Mouse (Mus musculus): ENCODE results near the gene Dclk2. TPM values are rescaled to one million over a fixed set of nuclear protein-coding genes. Genes with fewer than 3 reads are reported as not detected.

Gene Dclk2
- polyA plus RNA-seq, 1 experiment from 2014 or later, result 69.4 TPM

DNA sequence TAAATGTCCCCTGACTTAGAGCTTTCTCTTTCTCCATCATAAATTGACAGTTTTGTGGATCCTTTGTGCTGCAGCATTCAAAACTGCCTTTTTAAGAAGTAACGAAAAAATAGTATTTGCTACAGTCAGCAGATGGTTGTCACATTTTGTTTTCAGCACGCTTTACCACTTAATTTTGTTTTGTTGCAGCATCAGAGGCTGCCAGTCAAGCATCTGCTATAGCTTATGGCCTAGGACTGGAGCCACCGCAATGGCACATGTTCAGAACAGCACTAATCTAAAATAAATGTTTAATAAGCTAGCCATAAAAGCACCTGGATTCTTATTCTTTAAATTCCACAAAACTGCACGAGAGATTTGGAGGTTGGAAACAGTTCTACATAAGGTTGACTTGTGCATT lies 175.3 kb downstream of the Dclk2 start:
- peak; percentile 59; the same call in 1 of the 2 replicates for ATAC-seq (ENCODE audit: low read depth)
- Histone ChIP-seq H3K36me3 (no peaks in the 10 kb centered on the region), H3K4me2 (peak overlapping the region; percentile 30), H3K4me1 (replicated peaks) (peaks cover 46% of the 10 kb centered on the region), H3K27ac (replicated peaks) (peak overlapping the region; percentile 88), H3K4me3 (no peak overlapping the region), H3K9me3 (no peaks in the 10 kb centered on the region), H3K27me3 (no peaks in the 10 kb centered on the region), H3K9ac (0 out of 2 replicates have a peak overlapping the region, but pooled peaks have one; percentile 26)
- WGBS, result 55% methylated on average over 4 of the region's 4 CpGs

DNA sequence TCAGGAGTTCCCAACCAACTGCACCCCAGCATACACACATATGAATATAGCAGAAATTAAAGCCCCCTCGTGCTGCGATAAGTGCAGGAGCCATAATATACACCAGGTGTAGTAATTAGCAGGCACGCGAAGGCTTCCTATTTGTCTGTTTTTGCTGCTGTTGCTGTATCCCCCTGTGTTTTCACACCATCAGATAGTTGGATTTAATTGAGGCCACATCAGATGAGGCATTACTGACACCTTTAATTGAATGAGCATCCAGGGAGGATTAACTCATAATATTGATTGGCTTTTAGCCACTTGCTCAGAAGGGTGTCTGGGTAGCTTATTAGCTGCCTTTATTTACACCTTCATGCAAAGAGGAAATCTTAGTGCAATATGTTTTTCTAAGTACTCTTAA lies 180.9 kb downstream of the Dclk2 start:
- Histone ChIP-seq H3K4me2 (0 out of 2 replicates have a peak overlapping the region, but pooled peaks have one; percentile 3), H3K36me3 (no peaks in the 10 kb centered on the region), H3K9me3 (no peaks in the 10 kb centered on the region), H3K4me3 (no peak overlapping the region), H3K9ac (no peak overlapping the region), H3K4me1 (replicated peaks) (peaks cover 31% of the 10 kb centered on the region), H3K27me3 (no peaks in the 10 kb centered on the region), H3K27ac (replicated peaks) (peak overlapping the region; percentile 78)
- WGBS, result 47% methylated on average over 4 of the region's 4 CpGs
- ATAC-seq (ENCODE audit: low read depth), result peak; percentile 86

DNA sequence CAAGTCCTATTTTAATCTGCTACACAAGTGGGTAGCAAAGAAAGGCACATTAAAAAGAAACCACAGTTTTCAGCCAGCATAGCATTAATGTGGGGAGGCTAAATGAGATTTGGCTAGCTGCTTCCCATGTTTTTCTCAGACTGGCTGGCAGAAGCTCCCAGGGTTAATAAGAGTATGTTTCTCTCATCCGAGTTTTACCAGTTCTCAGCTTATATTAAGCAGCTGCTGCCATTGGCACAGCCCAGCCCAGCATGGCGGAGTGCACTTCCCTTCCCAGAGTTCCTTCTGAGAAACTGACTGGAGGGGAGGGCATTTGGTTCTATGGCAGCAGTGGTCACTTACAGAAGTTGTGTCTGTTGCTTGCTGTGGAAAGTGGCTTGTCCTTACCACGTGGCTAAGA lies 181.8 kb downstream of the Dclk2 start:
- no peaks in the 10 kb centered on the region for H3K9me3 ChIP-seq
- no peak overlapping the region for H3K4me3 ChIP-seq
- H3K27me3 ChIP-seq, result no peaks in the 10 kb centered on the region
- 78% methylated on average over 3 of the region's 3 CpGs for WGBS
- H3K9ac ChIP-seq, result no peak overlapping the region
- ATAC-seq (ENCODE audit: low read depth), result no peak
- H3K4me2 ChIP-seq, result no peak overlapping the region
- H3K4me1 ChIP-seq (replicated peaks), result peaks cover 23% of the 10 kb centered on the region
- no peaks in the 10 kb centered on the region for H3K36me3 ChIP-seq
- H3K27ac ChIP-seq (replicated peaks), result peak overlapping the region; percentile 39; the same call in 1 of the 2 replicates

Other genes with a start within 250 kb of the Dclk2 start
- gene Cd1d1, start 78.6 kb upstream of the Dclk2 start, polyA plus RNA-seq (2015; fragmentation: Nextera tagmentation; extraction: Ambion mirVana), result 80.0 and 86.8 TPM in 2 replicates